Mouse (Mus musculus): ENCODE measurements around the gene Ubxn4.
"Not testable (repeated sequence)": the region's sequence is repeated elsewhere in the genome, so short reads cannot be mapped to it uniquely, and the experiment has no call there.

Ubxn4 gene

DNA sequence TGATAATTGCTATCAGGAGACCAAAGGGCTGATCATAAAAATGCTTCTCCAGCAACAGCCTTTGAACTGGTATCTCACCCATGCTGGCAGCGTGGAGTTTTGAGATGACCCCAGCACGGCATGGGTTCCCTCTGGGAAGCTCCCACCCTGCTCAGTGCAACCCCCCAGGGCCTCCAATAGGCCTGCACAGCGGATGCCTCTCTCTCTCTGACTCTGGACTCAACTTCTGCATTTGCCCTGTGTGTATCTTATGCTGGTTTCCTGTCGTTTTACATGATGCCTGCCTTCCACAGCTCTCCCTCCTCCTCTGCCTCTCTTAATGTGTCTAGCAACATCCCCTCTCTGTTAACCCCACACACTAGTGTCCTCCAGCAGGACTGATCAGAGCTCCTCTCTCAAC lies 70.9 kb downstream of the Ubxn4 start:
- no peak for DNase-seq (ENCODE audit: low read depth, low spot score)

DNA sequence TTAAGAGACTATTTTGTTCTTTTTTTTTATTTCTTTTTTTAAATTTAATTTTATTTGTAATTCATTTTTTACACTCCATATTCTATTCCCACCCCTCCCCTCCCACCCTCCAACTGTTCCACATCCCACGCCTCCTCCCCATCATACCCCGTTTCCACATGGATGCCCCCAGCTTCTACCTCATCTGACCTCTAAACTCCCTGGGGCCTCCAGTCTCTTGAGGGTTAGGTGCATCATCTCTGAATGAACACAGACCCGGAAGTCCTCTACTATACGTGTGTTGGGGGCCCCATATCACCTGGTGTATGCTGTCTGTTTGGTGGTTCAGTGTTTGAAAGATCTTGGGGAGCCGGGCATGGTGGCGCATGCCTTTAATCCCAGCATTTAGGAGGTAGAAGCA lies 75.5 kb downstream of the Ubxn4 start:
- DNase-seq (ENCODE audit: low read depth, low spot score): not testable (repeated sequence)

DNA sequence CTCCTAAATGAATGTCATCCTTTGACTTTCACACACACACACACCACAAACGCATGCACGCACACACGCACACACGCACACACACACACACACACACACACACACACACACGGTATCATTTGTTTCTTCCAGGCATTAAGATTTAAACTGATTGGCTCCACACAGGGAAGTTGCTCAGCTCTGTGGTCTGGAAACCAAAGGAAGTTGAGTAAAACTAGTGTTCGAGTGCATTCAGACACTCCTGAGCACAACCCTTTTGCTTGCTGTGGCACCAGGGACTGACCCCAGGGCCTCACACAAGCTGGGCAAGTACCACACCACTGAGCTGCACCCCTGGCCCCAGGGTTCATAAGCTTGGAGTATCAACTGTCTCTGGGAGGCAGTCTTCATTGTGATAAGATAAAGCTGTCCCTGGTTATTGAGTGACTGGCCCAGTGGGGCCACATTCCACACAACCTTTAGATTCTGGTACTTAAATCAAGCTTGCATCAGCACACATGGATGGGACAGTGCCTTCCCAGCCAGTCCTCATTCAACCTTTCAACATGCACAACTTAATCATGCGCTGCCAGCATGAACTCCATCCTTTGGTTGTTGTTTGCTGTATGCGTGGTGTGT lies 79.4 kb downstream of the Ubxn4 start:
- no peak for DNase-seq (ENCODE audit: low read depth, low spot score)

DNA sequence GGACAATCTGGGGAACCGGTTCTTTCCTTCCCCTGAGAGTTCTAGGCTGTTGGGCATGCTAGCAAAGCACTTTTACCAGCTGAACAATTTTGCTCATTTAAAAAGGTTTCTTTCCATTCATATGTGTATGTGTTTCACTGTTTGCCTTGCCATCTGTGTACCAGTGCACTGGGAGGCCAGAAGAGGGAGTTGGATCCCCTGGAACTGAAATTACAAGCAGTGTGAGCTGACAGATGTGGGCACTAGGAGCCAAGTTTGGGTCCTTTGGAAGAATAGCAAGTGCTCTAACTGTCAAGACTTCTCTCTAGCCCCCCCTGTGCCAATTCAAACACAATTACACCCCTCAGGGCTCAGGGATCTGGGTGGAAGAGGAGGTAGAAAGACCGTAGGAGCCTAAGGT lies 81.0 kb downstream of the Ubxn4 start:
- DNase-seq (ENCODE audit: low read depth, low spot score): peak; percentile 10

DNA sequence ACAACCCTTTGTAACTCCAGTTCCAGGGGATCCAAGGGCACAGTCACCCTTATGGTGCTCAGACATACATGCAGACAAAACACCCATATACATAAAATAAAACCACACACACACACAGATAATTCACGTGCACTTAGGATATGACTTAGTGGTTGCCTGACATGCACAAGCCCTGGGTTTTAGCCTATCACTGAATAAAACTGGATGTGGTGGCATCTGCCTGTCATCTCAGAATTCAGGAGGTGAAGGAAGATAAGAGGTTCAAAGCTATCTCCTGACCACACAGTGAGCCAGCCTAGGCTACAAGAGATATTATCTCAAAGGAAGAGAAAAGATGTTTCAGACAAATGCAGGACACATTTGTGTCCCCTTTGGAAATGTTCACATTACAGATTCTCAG lies 83.4 kb downstream of the Ubxn4 start:
- DNase-seq (ENCODE audit: low read depth, low spot score): no peak

DNA sequence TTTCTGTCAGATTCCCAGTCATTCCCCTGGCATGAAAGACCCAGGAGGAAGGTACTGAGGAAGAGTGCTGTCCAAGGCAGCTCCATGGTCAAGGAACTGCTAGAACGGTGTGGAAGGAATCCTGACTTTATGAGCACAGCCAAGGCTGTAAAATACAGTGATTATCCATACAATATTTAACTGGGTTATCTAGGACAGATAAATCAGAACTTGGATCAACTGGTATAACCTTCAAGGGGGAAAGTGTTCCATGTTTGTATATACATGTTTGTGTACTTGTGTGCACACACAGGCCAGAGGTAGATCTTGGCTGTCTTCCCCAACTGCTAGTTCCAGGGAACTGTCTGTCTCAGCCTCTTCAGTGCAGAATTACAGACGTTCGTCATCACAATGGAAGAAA lies 84.5 kb downstream of the Ubxn4 start, which contains the start of gene Lct:
TSS of gene Lct (minus strand) at position 101 of the 400 bp plus-strand sequence.
- no peak for DNase-seq (ENCODE audit: low read depth, low spot score)

Data from brain, adult 2 months (tissue).